Mouse (Mus musculus) c-Kit-positive CD71-positive TER-119-negative erythroid progenitor cells, embryonic 14.5 days (primary cell): ENCODE results near the gene Rln3.

ENCODE experiments used
- DNase-seq: peaks from one replicate; pipeline ENCODE4 v3.0.0-alpha.2; 2013; ENCODE audit warnings: low read depth

Rln3 gene

DNA sequence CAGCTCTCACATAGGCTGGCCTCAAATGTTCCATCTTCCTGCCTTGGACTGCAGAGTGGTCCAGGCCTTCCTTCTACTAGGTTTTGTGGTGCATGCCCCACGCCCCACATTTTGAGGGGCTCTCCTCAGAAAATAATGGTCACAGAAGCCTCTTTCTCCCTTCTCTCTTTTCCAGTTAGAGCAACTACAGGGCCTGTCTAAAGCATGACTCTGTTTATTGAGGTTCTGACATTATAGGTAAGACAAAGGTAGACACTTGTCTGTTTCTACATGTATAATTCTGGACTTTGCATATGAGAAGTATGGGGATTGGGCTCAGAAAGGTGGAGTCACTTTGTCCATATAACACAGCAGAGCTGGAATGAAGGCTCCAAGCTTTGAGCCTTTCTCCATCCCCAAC is 20.2 kb upstream of the Rln3 start, which contains the start of gene Gm10643:
Gene Gm10643, minus strand, starts transcription at position 101 of the 400 bp plus-strand sequence.
- DNase-seq, result no peak

DNA sequence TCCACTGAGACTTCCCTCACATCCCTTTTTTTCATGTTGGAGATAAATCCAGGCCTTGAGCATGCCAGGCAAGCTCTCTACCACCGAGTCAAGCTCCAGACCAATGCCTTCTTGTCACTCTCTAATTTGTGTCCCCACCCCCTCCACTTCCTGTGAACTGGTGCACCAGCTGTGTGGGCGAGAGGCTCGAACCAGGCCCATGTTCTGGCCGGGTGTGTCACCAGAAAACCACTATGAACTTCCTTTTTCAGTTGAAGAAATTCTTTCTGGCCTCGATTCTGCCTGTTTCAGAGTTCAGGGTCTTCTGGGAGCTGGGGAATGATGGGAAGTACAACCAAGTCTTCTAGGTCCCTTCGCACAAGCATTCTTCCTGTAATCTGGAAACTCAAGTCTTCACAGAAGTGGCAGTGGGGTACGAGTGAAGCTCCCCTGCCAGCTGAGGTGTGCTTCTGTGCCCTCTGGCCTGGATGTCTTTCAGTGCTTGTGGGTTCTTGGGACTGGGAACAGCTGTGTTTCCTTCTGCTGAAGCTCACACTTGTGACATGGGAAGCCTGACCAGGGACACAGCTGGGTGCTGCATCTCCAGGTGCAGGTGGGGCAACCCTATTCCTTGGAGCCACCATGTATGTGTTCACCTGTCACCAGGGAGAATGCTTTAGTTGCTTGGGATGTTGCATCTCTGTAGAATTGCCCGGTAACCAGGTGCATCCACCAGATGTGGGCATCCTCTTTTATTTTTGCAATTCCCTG is 19.2 kb upstream of the Rln3 start:
- no peak for DNase-seq

DNA sequence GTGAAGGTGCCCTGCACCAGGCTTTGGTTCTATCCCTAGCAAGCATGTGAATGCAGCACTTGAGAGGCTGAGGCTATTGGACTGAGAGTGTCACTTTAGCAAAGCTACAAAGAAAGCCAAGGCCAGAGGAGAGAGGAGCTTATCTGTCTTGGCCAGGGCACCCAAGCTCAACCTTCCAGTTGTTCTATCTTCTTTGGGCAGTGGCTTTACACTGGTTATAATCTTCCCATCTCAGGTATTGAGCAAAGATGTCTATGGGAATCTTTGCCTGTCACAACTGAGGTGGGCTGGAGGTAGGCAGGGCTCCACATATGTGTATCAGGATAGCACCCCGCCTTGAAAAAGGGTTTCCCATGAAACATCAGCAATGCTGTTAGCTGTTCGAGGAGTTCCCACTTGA is 15.4 kb upstream of the Rln3 start:
- no peak for DNase-seq

DNA sequence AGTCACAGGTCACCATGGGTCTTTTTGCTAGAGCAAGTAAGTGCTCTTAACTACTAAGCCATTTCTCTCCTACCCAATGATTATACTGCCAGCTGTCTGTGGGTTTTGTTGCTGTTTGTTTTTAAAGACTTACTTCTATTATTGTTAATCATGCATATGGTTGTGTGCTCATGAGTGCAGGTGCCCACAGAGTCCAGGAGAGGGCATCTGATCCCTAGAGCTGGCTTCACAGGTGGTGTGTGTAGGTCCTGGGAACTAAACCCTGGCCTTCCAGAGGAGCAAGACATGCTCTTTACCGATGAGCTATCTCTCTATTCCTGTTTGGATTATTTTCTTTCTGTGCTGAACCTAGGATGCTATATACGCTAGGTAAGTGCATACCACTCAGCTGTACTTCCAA is 14.4 kb upstream of the Rln3 start:
- DNase-seq, result no peak

DNA sequence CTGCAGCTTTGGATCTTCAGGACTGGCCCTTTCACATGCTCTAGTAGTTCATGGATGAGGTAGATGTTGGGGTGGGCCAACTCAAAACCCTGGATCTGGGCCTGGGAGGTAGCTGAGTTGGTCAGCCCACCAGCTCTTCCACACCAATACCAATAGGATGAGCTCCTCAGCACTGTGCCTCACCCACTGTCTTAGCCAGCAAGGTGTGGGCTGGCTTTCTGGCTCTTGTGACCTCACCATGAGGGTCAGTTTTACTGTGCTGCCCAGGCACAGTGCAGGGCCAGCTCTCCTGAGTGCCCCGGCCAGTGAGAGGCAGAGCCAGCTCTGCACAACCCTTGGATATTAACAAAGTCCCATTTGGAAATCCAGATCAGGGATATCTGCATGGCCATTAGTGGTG is 13.0 kb upstream of the Rln3 start:
- no peak for DNase-seq

DNA sequence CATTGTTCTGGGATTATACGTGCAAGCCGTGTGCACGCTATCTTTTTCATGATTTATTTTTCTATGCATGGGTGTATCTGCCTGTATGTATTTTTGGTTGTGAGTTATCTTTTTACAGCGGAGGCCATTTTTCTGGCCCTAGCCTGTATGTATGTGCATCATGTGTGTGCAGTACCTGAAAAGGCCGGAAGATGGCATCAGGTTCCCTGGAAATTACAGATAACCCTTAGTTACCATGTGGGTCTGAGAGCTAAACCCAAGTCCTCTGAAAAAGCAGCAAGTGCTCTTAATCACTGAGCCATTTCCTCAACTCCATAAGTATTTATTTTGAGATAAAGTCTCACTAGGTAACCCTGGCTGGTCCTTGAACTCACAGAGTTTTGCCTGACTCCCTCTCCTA is 8.4 kb upstream of the Rln3 start:
- no peak for DNase-seq

DNA sequence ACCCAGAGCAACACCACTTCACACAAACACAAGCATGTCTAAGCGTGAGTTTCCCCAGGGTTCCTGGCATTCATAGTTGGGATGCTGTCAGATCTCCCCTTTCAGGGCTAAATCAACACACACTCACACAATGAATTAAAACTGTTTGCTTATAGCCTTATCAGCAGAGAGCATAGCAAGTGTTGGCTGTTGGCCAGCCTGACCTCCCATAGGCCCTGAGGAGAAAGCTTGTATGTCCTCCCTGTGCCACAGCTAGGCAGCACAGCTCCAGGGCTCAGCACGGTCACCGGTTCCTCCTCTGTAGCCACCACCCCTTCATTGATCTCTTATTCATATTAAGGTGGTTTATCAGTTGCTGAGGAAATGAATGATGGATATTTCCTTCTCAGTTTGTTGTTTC is 7.9 kb upstream of the Rln3 start:
- no peak for DNase-seq

DNA sequence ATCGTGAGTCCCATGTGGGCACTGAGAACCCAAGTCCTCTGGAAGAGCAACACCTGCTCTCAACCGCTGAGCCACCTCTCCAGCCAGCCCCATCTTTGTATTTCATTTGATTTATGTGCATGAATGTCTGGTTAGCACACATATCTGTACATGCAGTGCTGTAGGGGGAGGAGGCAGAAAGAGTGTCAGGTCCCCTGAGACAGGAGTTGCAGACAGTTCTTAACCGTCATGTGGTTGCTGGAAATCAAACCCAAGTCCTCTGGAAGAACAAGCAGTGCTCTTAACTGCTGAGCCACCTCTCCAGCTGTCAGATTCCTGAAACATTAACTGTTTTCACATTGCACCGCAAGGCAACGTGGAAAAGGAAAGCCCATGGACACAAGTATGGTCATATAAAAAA is 3.4 kb upstream of the Rln3 start:
- DNase-seq, result no peak

DNA sequence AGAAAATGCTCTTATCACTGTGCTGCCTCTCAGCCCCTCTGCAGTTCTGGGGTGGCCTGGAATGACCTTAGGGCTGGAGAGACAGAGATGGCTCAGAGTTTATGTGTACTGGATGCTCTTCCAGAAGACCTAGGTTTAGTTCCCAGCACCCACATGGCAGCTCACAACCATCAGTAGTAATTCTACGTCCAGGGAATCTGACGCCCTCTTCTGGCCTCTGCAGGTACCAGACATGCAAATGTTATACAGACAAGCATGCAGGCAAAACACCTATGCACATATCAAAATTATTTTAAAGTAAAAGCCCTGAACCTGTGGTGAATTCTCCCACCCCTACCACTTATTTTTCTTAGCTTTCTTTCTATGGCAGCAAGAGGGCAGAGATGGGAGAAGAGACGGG is 1.7 kb upstream of the Rln3 start:
- no peak for DNase-seq

DNA sequence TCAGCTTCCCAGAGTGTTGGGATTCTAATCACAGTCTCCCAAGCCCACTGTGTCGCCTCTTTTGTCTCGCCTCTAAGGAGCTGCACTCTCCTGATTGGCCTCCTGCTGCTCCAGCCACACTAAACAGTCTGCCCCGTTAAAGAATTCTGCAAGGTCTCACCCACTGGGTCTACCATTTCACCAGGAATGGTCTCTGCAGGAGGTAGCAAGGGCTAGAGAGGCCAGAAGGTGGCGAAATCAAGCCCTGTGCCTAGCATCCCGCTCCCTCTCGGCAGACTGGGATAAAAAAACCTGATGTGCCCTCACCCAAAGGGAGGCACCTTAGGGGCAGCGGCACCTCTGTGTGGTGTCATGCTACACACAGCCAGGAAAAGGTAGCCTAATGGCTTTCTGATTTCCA is 697 bp downstream of the Rln3 start:
- no peak for DNase-seq

DNA sequence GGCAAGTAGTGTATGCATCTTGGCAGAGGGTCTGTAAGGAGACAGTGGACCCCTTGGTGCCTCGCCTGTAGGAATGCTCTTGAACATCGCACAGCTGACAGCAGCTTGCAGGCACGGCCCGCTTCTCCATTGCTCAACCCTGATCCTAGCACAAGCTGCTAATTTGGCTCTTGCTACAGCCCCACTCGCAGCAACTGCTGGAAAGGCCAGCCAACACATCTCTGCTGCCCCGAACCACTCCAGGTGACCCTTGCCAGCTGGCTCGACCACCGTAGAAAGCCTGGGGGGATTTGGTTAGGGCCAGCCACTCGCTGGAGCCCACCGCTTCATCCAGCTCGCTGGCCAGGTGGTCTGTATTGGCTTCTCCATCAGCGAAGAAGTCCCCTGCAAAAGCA is 1.9 kb downstream of the Rln3 start:
- DNase-seq, result no peak

DNA sequence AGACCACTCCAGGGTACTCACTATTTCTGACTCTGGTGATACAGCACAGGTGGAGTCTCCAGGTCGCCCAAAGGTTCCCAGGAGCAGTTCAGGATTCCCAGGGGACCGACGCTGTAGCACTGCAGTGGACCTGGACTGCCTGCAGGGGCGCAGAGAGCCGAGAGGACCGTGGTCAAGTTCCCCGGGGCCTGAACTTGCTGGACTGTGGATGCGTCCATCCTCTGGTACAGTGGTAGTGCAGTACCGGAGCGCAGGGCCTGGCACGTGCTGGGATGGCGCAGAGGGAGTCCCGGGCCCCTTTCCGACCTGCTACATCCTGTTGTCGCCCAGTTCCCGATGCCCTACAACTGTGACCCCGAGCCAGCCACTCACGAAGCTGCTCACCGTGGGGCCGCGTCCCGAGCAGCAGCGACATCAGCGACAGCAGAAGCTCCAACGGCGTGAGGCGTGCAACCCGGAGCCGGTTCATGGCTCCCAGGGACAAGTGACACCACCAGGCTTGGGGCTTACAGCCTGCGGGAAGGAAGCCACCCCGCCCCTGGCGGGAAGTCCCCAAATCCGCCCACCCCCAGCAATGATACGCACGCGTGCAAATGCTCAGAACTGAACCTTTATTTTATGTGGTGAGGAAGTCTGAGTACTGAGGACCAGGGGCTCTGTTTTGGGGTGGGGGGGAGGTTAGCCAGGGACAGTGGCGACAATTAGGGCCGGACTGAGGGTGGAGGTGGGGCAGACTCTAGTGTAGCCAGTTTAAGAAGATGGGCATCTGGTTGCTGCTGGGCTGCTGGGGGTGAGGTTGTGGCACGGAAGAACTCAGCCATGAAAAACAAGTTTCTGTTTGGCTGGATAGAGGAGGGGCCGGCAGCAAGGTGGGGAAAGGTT is 2.5 kb downstream of the Rln3 start, which contains the start of gene Il27ra:
Gene Il27ra, minus strand, starts transcription at position 524 of the 882 bp plus-strand sequence.
- no peak for DNase-seq

DNA sequence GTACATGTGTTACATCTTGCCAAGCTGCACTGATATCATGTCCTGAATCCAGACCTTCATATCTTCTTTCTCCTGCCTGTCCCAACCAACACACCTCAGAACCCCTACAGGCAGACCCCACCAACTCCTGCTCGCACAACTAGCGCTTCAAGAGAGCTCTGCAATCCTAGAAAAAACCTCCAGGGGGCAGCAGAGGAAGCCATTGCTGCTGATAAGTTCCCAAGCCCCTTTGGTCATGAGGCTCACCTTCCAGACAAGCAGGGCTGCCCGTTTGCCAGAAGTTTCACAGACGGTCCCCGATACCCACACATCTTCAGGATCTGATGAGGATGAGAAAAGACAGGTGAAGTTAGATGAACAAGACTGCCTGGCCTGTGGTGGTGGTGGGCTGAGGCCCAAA is 5.8 kb downstream of the Rln3 start:
- DNase-seq, result peak; percentile 59

DNA sequence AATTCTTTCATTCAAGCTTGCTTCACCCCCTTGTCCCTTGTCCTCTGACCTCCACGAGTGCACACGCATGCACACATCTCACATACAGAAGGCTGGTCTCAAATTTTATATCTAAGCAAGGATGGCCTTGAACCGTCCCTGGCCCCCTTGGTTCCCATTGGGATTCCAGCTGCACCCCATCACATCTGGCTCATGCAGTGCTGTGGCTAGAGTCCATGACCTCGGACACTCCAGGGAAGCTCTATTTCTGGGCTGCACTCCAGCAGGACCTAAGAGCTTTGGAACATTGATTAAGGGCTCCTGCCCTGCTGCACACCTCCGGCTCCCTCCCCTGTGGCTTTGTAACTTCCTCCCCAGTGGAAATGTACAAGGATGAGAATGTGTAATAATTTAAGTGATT is 6.8 kb downstream of the Rln3 start:
- no peak for DNase-seq

DNA sequence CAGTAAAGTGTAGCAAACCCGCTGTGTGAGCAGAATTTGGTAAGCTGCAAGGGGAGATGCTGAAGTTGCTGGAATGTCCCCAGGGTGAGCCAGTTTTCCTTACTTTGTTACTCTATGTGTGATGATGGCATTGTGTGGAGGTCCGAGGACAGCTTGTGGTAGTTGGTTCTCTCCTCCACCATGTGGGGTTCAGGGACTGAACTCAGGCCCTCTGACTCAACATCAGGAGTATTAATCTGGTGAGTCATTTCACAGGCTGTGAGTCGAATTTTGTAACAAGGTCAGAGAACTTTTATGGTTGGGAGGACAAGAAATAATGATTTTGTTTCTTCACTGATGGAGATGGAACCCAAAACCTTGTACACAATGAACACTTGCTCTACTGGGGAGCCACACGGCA is 12.0 kb downstream of the Rln3 start:
- DNase-seq, result no peak

DNA sequence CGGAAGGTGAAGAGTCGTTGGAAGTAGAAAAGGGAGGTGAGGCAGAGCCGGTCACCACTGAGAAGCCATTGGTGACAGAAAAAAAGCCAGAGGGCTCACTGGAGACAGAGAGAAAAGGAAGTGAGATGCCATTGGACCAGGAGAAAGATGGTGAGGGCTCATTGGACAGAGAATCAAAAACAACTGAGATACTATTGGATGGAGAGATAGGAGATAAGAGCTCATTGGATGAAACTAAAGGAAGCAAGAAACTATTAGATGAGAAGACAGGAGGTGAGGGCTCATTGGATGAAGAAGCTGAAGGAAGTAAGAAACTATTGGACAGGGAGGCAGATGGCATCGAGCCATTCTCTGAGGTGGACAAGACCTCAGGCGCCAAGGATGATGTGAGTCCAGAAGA is 15.5 kb downstream of the Rln3 start:
- DNase-seq, result no peak

DNA sequence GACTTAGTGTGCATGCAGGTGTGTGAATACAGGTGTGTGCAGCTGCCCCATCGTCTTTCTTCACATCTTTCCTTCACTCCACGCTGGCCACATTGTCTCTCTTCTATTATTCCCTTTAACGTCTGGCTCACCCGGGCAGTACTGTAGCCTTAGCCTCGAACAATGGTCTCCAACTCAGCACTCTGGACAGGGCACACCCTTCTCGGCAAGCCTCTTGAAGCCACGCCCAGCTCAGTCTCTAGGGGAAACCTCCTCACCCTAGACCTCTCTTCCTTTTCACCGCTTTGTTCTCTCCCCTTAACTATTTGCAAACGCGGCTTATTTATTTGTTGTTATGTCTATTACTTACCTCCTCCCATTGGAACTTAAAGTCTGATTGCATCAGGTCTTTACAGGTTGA is 17.4 kb downstream of the Rln3 start:
- no peak for DNase-seq

DNA sequence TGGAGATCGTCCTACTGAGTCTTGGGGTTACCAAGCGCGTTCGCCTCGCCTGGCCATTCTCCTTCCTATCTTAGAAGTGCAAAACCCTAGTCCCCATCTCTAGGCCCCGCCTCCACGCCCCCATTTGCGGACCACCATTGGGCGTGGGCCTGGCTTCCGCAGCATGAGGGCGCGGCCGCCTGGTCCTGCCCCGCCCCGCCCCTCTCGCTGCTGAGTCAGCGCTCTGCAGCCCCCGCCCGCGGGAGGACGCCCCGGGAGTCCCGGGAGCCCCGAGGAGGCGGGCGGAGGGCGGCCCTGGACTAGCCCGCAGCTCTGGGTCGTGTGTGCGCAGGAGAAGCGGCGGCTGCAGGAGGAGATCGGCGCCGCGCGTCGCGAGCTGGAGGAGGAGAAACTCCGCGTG is 18.9 kb downstream of the Rln3 start:
- DNase-seq, result no peak

DNA sequence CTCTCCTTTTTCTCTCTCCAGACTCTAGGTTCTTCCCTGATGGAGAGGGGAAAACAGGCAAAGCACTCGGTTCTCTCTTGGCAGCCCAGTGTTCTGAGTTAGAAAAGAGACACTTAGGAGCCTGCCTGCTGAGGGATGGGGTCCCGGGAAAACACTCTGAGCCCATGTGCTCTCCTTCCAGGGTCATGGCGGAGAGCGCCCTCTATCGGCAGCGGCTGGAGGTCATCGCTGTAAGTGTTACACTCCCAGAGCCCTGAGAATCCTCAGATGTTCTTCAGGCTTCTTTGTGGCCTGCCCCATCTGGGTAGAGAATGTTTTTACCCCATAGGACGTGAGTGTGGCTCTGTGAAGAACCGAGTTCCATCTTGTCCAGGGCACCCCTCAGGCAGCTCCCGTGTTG is 20.6 kb downstream of the Rln3 start:
- DNase-seq, result no peak

DNA sequence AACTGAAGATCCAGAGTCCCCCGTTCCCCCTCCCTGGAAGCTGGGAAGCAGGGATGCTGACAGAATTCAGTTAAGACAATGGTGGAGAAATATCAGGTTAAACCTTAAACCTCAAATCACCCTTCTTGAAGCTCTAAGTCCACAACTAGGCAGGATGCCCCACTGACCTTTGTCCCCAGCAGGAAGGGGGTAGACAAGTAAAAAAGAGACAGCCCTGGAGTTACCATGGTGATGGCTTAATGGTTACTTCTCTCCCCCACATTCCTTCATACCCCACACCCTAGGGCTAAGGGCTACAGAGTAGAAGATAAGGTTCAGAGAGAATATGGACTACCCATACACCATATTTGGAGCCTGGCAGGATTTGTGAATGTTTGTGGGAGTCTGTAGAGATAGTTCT is 21.2 kb downstream of the Rln3 start:
- DNase-seq, result no peak

DNA sequence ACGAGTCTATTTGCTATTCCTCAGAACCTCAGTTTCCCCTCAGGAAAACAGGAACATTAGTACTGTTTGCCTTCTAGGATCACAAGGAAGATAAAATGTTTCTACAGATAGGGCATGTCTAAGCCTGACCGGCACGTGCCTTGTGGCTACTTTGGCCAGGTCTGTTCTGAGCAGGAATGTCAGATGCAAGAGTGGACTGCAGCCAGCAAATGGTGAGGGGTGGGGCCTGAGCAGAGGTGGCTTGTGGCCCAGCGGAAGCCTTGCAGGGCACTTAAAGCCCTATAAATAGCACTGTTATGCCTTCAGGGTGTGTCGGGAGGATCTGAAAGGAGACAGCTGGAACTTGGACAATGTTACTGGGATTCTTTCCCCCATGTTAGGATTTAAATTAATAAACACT is 21.7 kb downstream of the Rln3 start:
- no peak for DNase-seq

DNA sequence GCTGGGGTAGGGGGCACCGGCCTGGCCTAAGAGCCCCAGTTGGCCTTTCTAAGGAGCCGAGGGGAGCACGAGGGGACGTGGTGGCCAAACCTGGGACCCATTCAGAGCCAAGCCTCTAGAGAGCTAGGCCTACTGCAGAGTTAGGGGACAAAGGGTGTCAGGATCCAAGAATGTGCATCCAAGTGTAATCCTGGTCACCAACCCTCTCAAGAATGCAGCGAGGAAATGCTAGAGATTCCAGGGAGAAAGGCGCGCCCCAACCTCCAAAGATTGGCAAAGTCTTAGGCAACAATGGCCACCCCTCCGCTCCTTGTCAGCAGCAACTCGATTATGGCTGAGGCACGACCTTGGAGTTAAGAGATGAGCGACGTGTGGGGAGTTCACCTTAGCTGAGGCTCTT is 23.2 kb downstream of the Rln3 start:
- DNase-seq, result no peak

DNA sequence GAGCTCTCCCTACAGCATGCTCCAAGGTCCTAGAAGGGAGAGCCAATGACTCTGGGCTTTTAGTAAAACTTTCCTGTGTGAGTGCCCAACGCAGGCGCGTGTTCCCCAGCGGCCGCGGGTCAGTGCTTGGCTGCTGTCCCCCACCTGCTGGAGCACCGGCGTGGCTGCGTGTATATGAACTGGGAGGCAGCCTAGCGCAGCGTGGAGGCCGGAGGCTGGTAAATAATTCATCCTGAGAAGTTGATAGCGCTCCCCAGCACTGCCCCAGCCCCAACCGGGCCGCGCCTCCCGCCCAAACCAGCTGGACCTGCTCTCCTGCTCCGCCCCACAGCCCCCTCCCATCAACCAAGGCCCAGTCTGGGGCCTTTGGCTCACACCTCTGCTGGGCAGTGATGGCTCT is 23.7 kb downstream of the Rln3 start, which contains the start of gene Palm3:
Gene Palm3, plus strand, starts transcription at position 376 of the 400 bp plus-strand sequence.
- DNase-seq, result no peak
